Mouse (Mus musculus) cortical plate, adult 2 months (tissue): ENCODE data around the gene Pomt1.

Experiments
- CTCF ChIP-seq: fragments of 200-500 bp; IDR thresholded peaks from 2 replicates; pipeline ENCODE4 v1.5.1; 2011; ENCODE audit warnings: mild to moderate bottlenecking, control low read depth, low read length; ENCODE audit not compliant: insufficient read depth; ENCODE audit errors: extremely low read depth
- POLR2A ChIP-seq: fragments of 200-500 bp; IDR thresholded peaks from 2 replicates; pipeline ENCODE4 v1.6.1; 2011; ENCODE audit warnings: mild to moderate bottlenecking, low read length, control low read depth; ENCODE audit not compliant: insufficient read depth; ENCODE audit errors: extremely low read depth

GRCm38 (mm10) chr2:32190620-32191019 lies 45.8 kb upstream of the Pomt1 start:
- TF ChIP-seq CTCF, result no peak
- TF ChIP-seq POLR2A, result no peak
